Mouse (Mus musculus) olfactory bulb, adult 2 months (tissue): ENCODE measurements around the gene Usp37. TPM values are rescaled to one million over a fixed set of nuclear protein-coding genes. Genes with fewer than 3 reads are reported as not detected.

Experiments used
- H3K27ac ChIP-seq: fragments of 200-500 bp; 2 replicates; pipeline ENCODE4 v1.5.1; 2012; ENCODE audit warnings: low read depth, low read length; ENCODE audit not compliant: insufficient read depth
- H3K4me1 ChIP-seq: fragments of 200-500 bp; 2 replicates; pipeline ENCODE4 v1.6.1; 2012; ENCODE audit warnings: low read length; ENCODE audit not compliant: control insufficient read depth, insufficient read depth
- H3K4me3 ChIP-seq: fragments of 200-500 bp; 2 replicates; pipeline ENCODE4 v1.5.1; 2012; ENCODE audit warnings: mild to moderate bottlenecking, low read depth, low read length, moderate library complexity; ENCODE audit not compliant: insufficient read depth
- CTCF ChIP-seq: fragments of 200-500 bp; IDR thresholded peaks from 2 replicates; pipeline ENCODE4 v1.5.1; 2012; ENCODE audit warnings: low read depth, mild to moderate bottlenecking, low read length, moderate library complexity; ENCODE audit not compliant: insufficient read depth
- POLR2A ChIP-seq: fragments of 200-500 bp; IDR thresholded peaks from 2 replicates; pipeline ENCODE4 v1.6.1; 2012; ENCODE audit warnings: mild to moderate bottlenecking, low read depth, low read length, moderate library complexity; ENCODE audit not compliant: insufficient read depth
- WGBS: fragments of 180-500 bp; shearing (Covaris S2); methylation state at CpG from one replicate; pipeline ENCODE4 v1.1.7; 2018; 5-methylcytosine and 5-hydroxymethylcytosine counted together
- polyA plus RNA-seq: library from polyadenylated mRNA; stranded (reverse); fragments of >200 nt; gene quantifications from 2 replicates; pipeline ENCODE4 v1.2.4, GENCODE M21; 2012; ENCODE audit warnings: low replicate concordance; ENCODE audit not compliant: missing spikeins, insufficient read depth, insufficient read length

Usp37 gene
- polyA plus RNA-seq, 1 experiment, result not detected

GRCm38 (mm10) chr1:74505721-74506464, 38.2 kb downstream of the Usp37 start, which contains the start of gene Cnot9:
TSS of gene Cnot9 (plus strand) at chr1:74506058.
- peak within 1 kb of the TSS; percentile 69 for H3K4me3 ChIP-seq
- under 1% methylated on average over 64 of the region's 64 CpGs for WGBS
- peak within 1 kb of the TSS; percentile 32 for H3K27ac ChIP-seq
- no peaks in the 10 kb centered on the region for H3K4me1 ChIP-seq
- TF ChIP-seq POLR2A, result peak; percentile 57; the same call in 1 of the 2 replicates
- TF ChIP-seq CTCF, result no peak

DNA sequence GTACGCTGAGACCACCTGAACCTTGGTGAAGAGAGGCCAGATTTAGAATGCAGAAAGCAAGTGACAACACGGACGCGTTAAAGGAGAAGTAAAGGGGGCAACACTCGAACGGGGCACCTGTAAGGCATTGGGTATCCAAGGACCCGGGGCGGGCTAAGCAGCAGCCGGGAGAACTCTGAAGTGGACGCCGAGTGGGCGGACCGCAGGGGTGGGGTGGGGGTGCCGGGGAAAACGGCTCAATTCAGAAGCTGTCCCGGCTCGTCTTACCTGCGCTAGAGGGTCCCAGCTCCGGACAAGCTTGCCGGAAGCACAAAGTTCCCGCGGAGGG, 38.7 kb downstream of the Usp37 start:
- TF ChIP-seq CTCF (no peak), POLR2A (no peak)
- H3K4me1 ChIP-seq, result no peaks in the 10 kb centered on the region
- no peak overlapping the region for H3K27ac ChIP-seq
- WGBS, result under 1% methylated on average over 22 of the region's 22 CpGs
- H3K4me3 ChIP-seq, result peak overlapping the region; percentile 61

GRCm38 (mm10) chr1:74501106-74501505, 43.0 kb downstream of the Usp37 start:
- no peak overlapping the region for H3K27ac ChIP-seq
- no peaks in the 10 kb centered on the region for H3K4me1 ChIP-seq
- WGBS, result 40% methylated on average over 1 of the region's 1 CpGs
- H3K4me3 ChIP-seq, result no peak overlapping the region
- no peak for TF ChIP-seq POLR2A
- no peak for TF ChIP-seq CTCF

DNA sequence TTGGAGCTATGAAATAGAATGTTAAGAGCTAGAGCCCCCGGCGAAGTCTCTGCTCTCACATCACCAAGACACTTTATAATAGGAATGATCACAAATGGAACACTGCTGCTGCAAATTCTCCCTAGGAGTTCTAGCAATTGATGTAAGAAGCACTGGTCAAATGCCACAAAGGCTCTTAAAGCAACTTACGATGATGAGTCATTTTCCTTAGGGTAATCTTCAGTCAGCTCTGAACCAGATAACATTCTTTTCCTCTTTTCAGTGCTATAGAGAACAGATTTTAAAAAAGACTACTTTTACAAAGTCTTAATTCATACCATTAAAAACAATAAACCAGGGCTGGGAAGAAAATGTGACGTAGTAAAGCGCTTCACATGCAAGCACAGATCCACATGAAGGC, 58.3 kb downstream of the Usp37 start:
- Histone ChIP-seq H3K4me3 (no peak overlapping the region), H3K27ac (no peak overlapping the region), H3K4me1 (no peaks in the 10 kb centered on the region)
- TF ChIP-seq CTCF (no peak), POLR2A (no peak)
- 78% methylated on average over 5 of the region's 5 CpGs for WGBS

GRCm38 (mm10) chr1:74460273-74460672, 83.8 kb downstream of the Usp37 start:
- Histone ChIP-seq H3K4me1 (no peaks in the 10 kb centered on the region), H3K4me3 (no peak overlapping the region), H3K27ac (no peak overlapping the region)
- 55% methylated on average over 2 of the region's 2 CpGs for WGBS
- TF ChIP-seq POLR2A, result no peak
- TF ChIP-seq CTCF, result no peak

- no peak overlapping the region for H3K4me3 ChIP-seq
- WGBS, result 19% methylated on average over 4 of the region's 4 CpGs
- H3K4me1 ChIP-seq, result 0 out of 2 replicates have a peak, but pooled peaks cover 2% of the 10 kb centered on the region
- no peak overlapping the region for H3K27ac ChIP-seq
- TF ChIP-seq POLR2A, result no peak
- TF ChIP-seq CTCF, result no peak
Measured at GRCm38 (mm10) chr1:74452611-74453045, 91.5 kb downstream of the Usp37 start.

GRCm38 (mm10) chr1:74444538-74444937, 99.5 kb downstream of the Usp37 start:
- Histone ChIP-seq H3K27ac (no peak overlapping the region), H3K4me1 (no peaks in the 10 kb centered on the region), H3K4me3 (no peak overlapping the region)
- no peak for TF ChIP-seq POLR2A
- 100% methylated on average over 2 of the region's 2 CpGs for WGBS

DNA sequence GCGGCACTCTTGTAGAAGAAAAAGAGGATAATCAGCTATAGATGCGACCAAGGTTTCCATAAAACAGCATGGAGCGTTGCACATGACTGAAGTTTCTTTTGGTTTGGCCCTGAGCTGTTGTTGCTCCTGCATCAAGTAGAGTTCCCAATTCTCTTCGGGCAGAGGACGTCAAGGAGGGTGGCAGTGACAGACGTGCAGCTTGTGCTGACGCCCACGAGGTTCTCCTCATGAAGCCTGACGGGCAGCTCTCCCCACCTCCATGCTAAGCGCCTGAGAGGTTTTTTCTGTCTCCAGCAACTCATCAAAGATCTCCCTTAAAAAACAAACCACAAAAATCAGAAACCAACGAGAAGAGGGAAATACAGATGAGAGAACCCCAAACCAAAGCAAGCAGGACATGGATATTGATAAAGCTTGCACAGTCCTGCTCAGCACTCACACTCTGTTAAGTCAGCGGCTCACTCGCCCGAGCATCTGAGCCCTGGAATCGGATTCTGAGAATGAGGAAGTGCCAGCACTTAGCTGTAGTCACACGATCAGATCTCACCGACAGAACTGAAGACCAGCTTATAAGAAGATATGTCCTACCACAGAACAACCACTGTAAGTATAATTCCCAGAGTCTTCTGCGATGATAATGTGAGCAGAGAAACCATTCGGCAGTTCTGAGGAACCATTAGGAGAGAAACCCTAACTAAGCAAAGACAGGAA, 104.8 kb downstream of the Usp37 start:
- no peak overlapping the region for H3K27ac ChIP-seq
- WGBS, result 87% methylated on average over 19 of the region's 19 CpGs
- TF ChIP-seq CTCF (no peak), POLR2A (no peak)

DNA sequence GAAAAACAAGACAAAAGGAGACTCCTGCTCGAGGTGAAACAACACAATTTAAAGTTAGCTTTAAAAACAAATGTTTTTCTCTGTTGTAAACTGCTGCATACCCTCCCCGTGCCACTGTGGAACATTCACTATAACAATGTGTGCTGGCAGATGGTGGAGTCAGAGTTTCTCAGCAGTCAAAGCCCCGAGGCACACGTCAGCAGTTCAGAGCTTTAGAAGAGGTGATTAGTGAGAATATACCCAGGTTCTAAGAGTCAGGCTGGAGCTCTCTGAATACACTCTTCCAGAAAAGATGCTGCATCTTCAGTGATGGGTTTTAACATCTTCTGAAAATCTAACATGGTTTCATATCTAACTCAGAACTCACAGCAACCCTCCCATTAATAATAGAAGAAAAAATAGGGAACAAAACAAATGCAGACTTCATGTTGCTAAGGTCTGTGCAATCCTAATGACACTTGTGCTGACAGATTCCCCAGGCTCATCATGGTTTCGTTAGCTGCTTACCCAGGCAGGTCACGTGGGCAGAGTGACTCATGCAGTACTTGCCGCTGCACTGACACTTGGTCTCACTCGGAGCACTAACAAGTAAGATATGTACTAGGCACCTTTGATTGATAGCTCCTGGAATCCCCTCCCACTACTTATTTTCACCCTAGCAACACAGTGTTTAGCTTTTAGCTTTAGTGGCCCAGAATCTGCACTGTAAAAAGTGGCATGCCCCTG, 106.2 kb downstream of the Usp37 start:
- Histone ChIP-seq H3K27ac (no peak overlapping the region), H3K4me1 (no peaks in the 10 kb centered on the region), H3K4me3 (no peak overlapping the region)
- no peak for TF ChIP-seq POLR2A
- TF ChIP-seq CTCF, result no peak
- 45% methylated on average over 8 of the region's 8 CpGs for WGBS

More for the DNA sequence above, 104.8 kb downstream of the Usp37 start:
- H3K4me3 ChIP-seq, result no peak overlapping the region
- H3K4me1 ChIP-seq, result no peaks in the 10 kb centered on the region
